Mouse (Mus musculus) left cerebral cortex, postnatal 10 days (tissue): ENCODE results near the gene 9530053A07Rik. TPM values are rescaled to one million over a fixed set of nuclear protein-coding genes. Genes with fewer than 3 reads are reported as not detected.

Source experiments
- DNase-seq, 2 experiments: peaks; one replicate each; pipeline ENCODE4 v3.0.0; 2021 to 2022; ENCODE audit warnings: low spot score in 2 of 2, mixed read lengths in 1 of 2; ENCODE audit errors: extremely low spot score in 1 of 2
- intact Hi-C: fragments of 180-260 bp; cut with DNase I; formaldehyde crosslinking; loops from one replicate; pipeline ENCODE4 v1.15.1; 2025
- total RNA-seq, 2 experiments: library from RNA; stranded (reverse); gene quantifications; 2 replicates each; pipeline ENCODE4 v1.2.3; 2021

Gene 9530053A07Rik
- total RNA-seq, 2 experiments from 2014 or later, result not detected

DNA sequence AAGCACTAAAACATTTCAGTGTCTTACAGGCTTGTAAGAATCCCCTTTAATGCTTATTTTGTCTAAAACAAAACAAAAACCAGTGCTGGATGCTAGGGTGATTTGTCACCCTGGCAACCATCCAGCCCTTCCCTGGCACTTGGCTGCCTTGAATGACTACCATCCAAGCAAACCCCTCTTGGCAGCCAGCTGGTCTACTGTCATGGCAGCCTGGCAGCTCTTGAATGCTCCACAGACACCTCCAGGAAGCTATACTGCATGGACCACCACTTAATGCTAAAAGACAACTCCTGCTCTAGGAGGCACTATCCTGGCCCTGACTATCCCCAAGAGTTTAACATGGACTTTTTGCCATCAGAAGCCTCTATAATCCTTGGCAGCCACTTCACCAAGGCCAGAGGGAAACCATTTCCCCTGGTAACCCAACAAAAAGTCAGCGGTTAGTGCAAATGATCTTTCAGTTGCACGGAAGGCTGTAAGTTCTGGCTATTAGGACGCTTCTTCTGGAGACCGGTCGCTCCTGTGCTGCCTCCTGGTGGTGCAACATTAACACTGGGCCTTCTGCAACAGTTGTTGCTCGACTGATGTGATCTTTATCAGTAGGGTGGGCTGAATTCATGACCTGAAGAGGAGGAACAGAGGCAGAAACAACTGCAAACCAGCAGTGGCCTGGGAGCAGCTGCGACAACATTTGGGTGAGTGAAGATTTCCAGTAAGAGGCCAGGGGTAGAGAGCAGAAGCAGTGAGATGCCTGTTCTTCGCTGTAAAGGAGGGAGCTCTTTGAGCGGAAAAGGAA is 39.3 kb downstream of the 9530053A07Rik start:
- intact Hi-C loops, result loop anchor here (1.0 kb wide), 1 partner anchor 118 kb away; the partner anchor contains the start of gene Psmc4
- DNase-seq, result peak; percentile 63 to 82

- intact Hi-C loops, result no loop called here
Measured at GRCm38 (mm10) chr7:28169489-28170422, 40.5 kb downstream of the 9530053A07Rik start, which contains the start of gene Fbl. Gene Fbl (plus strand): TSS chr7:28169710.

GRCm38 (mm10) chr7:28175358-28175757 is 46.1 kb downstream of the 9530053A07Rik start:
- intact Hi-C loops, result no loop called here
- DNase-seq, result no peak

More at GRCm38 (mm10) chr7:28169489-28170422, 40.5 kb downstream of the 9530053A07Rik start, which contains the start of gene Fbl:
- DNase-seq, result peak; percentile 89 to 95

DNA sequence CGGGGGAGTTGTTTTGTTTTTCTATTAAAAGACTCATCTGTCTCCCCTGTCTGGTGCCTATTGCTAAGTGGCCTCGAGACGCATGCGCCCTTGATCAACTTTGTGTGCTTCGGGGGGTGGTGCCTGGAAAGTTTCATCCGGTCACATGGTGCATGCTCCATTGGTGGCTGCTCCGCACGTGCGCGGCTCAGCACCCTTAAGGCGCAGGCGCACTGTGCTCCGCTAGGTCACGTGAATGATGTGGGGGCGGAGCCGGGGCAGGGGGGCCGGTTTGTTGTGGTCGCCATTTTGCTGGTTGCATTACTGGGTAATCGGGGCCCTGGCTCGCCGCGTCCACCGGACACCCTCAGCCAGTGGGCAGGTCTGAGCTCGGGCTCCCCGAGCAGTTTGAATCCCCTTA is 50.0 kb downstream of the 9530053A07Rik start, which contains the start of gene Dyrk1b:
Gene Dyrk1b, plus strand, starts transcription at position 242 of the 400 bp plus-strand sequence.
- intact Hi-C loops, result no loop called here
- peak; percentile 99 for DNase-seq

DNA sequence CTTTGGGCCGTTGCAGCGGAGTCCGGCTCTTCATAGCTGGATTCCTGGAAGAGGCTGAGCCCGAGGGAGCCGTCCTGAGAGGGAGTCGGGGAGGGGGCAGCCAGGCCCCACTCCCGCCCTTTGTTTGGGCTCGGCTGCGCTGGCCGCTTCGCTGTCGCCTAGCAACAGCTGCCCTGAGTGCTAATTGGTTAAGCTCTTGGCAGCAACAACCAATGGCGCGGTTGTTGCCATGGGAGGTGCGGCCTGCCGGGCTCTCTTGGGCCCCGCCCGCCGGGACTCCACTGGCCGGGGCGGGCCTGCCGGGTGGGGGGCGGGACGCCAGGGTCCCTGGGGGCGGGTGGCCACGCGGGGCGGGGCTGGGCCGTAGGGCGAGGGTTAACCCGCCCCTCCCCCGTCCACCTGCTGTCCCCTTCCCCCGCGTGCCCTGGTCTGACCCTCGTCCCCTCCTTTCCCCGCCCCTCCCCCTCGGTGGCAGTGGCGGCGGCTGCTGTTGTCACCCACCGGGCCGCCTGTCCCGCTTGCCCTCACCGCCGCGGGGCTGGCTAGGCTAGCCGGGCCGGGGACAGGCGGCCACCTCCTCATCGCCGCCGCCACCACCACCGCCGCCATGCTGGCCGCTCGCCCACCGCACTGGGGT is 50.6 kb downstream of the 9530053A07Rik start:
- DNase-seq, result peak; percentile 95 to 97
- intact Hi-C loops, result no loop called here

DNA sequence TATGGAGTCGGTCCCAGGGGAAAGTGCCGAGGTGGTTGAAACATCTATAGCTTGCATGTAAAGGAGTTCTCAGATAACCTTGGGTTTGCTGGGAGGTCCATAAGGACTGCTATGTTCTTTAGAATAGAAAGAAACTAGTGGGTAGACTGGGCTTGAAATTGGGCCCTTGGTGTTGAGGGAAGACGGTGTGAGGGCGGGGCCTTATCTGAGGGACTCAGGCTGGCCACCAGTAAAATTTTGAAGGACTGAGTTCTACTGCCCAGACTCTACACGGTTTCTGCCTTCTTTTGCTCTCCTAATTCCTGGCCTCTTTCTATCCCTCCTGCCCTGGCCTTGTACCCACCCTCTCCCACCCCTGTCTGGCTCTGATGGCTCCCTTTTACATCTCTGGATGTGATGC is 51.6 kb downstream of the 9530053A07Rik start:
- DNase-seq, result no peak
- intact Hi-C loops, result no loop called here

DNA sequence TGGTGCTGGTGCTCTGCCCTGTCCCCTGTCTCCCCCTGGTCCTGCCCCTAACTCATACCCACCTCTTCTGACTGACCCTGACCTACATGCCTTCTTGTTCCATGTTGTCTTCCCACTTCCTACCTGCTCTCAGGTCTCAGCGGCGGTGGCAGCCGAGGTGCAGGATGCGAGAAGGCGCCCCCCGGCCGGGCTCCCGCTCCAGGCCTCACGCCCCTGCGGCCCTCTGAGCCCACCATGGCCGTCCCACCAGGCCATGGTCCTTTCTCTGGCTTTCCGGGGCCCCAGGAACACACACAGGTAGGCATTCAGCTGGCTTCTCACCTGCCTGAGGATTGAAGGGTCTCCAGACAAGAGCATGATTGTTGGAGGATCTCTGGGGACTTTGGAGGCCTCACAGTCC is 52.1 kb downstream of the 9530053A07Rik start:
- DNase-seq, result peak in 1 of 2 experiments; percentile 56
- intact Hi-C loops, result no loop called here

DNA sequence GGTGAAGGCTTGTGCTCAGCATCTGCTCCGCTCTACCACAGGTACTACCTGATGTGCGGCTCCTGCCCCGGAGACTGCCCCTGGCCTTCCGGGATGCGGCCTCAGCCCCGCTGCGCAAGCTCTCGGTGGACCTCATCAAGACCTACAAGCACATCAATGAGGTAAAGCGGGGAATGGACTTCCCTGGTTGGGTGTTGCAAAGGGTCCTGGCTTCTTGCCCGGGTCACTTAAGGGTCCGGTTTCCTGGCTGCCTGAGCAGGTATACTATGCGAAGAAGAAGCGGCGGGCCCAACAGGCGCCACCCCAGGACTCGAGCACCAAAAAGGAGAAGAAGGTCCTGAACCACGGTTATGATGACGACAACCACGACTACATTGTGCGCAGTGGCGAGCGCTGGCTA is 53.1 kb downstream of the 9530053A07Rik start:
- DNase-seq, result peak in 1 of 2 experiments; percentile 54
- intact Hi-C loops, result no loop called here

- peak in 1 of 2 experiments; percentile 34 for DNase-seq
- intact Hi-C loops, result no loop called here
Measured at GRCm38 (mm10) chr7:28185884-28186283, 56.6 kb downstream of the 9530053A07Rik start.

DNA sequence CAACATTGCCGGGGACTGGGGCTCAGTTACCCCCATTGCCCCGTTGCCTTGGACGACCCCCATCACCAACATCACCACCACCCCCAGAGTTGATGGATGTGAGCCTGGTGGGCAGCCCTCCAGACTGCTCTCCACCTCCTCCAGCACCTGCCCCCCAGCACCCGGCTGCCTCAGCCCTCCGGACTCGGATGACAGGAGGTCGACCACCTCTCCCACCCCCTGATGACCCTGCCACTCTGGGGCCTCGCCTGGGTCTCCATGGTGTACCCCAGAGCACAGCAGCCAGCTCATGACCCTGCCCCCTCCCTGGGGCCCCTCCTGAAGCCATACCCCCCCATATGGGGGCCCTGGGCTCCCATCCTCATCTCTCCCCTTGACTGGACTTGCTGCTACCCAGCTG is 57.4 kb downstream of the 9530053A07Rik start:
- intact Hi-C loops, result no loop called here
- DNase-seq, result peak in 1 of 2 experiments; percentile 40

GRCm38 (mm10) chr7:28191489-28191888 is 62.2 kb downstream of the 9530053A07Rik start:
- intact Hi-C loops, result no loop called here
- DNase-seq, result no peak

DNA sequence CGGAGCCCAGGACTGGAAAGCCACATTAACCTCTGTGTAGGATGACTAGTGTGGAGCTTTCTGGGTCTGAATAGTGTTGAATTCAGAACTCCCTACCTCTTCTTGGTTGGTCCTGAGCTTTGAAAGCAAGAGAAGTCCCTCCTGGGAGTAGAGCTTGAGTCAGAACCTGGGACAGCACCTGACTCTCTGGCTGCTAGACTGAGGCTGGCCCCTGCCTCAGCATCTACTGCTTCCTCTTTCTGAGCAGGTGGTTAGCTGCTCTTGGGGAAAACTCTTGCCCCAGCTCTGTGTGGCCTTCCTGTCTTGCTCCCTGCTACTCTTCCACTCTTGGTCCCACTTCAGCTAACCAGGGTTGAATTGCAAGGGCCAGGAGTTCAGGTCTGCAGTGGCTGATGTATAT is 62.6 kb downstream of the 9530053A07Rik start:
- DNase-seq, result no peak
- intact Hi-C loops, result no loop called here

DNA sequence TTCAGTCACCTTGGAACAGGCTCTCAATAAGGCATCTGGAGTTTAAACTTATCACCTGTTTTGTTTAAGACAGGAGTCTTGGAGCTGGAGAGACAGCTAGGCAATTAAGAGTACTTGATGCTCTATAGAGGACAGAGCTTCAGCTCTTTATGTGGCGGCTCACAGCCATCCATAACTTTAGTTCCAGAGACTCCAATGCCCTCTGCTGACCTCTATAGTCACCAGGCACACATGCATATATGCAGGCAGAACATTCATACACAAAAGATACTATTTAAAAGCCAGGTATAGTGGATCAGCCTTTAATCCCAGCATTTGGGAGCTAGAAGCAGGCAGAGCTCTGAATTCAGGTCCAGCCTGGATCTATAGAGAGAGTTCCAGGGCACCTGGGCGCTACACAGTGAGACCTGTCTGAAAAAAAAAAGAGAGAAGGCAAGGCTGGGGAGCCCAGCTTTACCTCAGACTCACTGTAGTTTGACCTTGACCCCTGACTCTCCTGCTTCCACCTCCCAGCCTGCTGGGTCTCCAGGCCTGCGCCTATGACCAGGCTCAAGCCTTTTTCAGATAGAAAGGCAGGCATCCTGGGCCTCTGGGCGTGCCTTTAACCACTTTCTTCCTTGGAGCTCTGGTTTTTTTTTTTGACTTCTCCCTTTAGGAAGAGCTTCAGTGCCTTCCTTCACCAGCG is 66.3 kb downstream of the 9530053A07Rik start:
- no peak for DNase-seq
- intact Hi-C loops, result no loop called here

DNA sequence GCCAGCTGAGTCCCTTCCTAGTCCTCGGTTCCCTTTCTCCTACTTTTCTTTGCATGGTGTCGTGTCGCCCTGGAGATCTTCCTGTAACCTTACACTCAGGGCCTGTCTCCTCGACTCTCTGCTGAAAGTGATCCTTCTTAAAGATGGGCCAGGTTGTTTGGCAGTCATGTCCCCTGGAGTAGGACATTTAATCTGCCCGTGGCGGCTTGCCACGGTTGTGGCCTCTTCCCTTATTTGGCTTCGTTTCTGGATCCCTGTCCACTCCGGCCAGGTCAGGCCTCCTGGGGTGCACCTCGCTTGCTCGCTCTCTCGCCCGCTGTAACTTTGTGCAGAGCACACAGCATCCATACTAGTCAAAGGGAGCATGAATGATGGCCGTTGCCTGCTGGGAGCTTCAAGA is 67.3 kb downstream of the 9530053A07Rik start:
- no peak for DNase-seq
- intact Hi-C loops, result no loop called here

- intact Hi-C loops, result no loop called here
Measured at GRCm38 (mm10) chr7:28199054-28199453, 69.8 kb downstream of the 9530053A07Rik start.

DNA sequence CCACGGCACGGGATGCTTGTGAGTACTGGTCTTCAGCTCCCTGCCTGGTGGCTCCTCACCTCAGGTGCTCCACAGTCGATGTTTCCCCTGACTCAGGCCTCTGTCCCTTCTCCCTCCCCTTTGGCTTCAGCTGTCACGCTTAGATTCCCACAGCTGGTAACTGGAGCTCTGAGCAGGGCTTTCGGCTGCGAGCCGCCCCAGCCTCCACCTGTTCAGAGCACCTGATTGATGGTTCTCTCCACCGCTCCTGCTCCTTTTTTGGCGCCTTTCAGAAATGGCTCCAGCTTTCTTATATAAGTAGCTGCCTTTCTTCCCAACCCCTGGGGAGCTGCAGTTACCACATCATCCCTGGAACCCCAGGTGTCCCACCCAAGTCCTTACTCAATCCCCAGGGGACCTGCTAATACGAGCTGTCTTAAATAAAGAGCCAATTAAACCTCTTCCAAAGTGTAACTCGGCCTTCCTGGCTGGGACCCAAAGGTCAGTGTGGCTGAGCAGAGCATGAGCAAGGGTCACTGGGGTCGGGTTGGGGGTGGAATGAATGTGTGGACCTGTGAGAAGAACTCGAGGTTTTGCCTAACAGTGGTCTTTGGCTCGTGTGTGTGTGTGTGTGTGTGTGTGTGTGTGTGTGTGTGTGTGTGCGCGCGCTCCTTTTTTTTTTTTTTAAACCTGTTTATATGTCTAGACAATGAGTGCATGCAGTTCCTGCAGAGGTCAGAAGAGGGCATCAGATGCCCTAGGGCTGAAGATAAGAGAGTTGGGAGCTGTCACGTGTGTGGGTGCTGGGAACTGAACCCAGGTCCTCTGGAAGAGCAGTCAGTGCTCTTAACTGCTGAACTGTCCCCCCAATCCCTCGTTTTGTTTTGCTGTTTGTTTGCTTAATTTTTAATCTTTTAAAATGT is 74.2 kb downstream of the 9530053A07Rik start:
- peak in 1 of 2 experiments; percentile 41 for DNase-seq
- intact Hi-C loops, result no loop called here

More at GRCm38 (mm10) chr7:28199054-28199453, 69.8 kb downstream of the 9530053A07Rik start:
- no peak for DNase-seq

DNA sequence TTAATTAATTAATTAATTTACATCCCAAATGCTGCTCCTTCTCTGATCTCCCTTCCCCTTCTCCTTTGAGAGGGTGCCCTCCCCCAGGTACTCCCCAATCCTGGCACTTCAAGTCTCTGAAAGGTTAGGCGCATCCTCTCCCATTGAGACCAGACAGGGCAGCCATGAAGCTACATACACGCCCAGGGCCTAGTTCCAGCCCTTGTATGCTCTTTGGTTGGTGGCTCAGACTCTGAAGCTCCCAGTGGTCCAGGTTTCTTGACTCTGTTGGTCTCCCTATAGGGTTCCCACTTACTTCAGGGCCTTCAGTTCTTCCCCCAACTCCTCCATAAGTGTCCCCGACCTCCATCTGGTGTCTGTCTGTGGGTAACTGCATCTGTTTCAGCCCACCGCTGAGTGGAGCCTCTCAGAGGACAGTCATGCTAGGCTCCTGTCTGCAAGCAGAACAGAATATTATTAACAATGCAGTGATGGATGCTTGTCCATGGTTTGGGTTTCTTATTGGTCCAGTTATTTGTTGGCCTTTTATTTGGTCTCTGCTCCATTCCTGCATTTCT is 76.9 kb downstream of the 9530053A07Rik start:
- DNase-seq, result peak in 1 of 2 experiments; percentile 43
- intact Hi-C loops, result loop anchor here (5.0 kb wide), 1 partner anchor 61 kb away; the partner anchor contains the start of gene Eid2
